Mouse (Mus musculus): ENCODE data around the gene Uqcc2. TPM values are rescaled to one million over a fixed set of nuclear protein-coding genes. Genes with fewer than 3 reads are reported as not detected.

Uqcc2 gene
- polyA plus RNA-seq, 1 experiment from 2014 or later: 372 TPM

DNA sequence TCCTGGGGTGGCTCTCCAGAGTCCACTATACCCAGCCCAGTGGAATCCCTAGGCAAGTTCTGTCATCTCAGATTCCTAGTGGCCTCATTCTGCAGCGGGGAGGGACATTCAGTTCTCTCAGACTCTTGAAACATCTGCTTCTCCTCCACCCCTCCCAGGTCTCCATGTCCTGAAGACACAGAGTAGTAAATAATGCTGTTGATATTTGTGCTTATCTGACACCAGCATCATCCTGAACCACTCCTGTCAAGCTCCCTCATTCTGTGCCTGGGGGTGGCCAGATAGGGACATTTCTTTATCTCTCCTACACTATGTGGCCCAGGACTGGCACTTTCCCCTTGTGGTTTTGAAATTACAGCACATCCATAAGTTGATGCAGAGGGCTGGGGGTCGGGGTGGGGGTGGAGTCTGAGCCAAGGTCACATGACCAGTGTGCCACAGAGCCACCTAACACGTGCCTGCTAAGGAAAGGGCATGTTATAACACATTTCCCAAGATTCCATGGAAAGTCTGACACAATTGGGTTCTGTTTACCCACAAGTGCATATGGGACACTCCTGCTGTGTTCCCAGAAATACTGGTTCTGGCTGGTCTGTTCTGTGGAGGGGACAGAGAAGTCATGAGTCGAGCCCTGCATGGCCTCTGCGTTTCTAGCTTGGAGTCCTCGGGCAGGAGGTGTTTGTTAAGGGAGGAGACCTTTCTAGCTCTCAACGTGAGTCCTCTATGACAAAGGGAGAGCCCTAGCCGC, 19.4 kb upstream of the Uqcc2 start:
- Histone ChIP-seq H3K4me3 (no peak overlapping the region), H3K9me3 (no peaks in the 10 kb centered on the region), H3K4me1 (peaks cover 19% of the 10 kb centered on the region), H3K27ac (no peak overlapping the region), H3K27me3 (replicated peaks) (no peaks in the 10 kb centered on the region), H3K9ac (no peak overlapping the region), H3K36me3 (replicated peaks) (no peaks in the 10 kb centered on the region), H3K4me2 (no peak overlapping the region)
- no peak for ATAC-seq (replicated peaks)
- WGBS: 62% methylated on average over 8 of the region's 8 CpGs

DNA sequence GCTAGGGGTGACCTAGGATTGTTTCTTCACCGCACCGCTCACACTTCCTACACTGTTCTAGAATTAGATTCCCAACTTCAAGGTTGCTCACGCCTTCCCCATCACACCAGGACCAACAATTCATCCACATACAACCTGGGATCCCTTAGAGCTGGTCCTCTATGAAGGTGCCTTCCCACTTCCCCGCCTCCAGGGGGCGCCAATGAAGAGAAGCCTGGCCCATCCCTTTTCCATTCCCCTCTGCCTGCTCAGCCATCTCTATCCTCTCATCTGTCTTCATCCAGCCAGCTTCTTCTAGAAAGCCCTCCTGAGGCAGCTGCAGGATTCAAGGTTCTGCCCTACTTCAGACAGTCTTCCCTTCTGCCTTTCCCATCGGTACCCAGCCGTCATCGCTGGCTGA, 17.7 kb upstream of the Uqcc2 start:
- H3K27ac ChIP-seq: no peak overlapping the region
- no peak overlapping the region for H3K9ac ChIP-seq
- H3K36me3 ChIP-seq (replicated peaks): no peaks in the 10 kb centered on the region
- no peak for ATAC-seq (replicated peaks)
- WGBS: 68% methylated on average over 8 of the region's 8 CpGs
- no peaks in the 10 kb centered on the region for H3K27me3 ChIP-seq (replicated peaks)
- H3K4me1 ChIP-seq: peaks cover 19% of the 10 kb centered on the region
- no peaks in the 10 kb centered on the region for H3K9me3 ChIP-seq
- no peak overlapping the region for H3K4me3 ChIP-seq
- no peak overlapping the region for H3K4me2 ChIP-seq

- Histone ChIP-seq H3K9ac (no peak overlapping the region), H3K4me1 (peaks cover 22% of the 10 kb centered on the region), H3K4me3 (no peak overlapping the region), H3K36me3 (replicated peaks) (no peaks in the 10 kb centered on the region), H3K27me3 (replicated peaks) (no peaks in the 10 kb centered on the region), H3K4me2 (no peak overlapping the region), H3K27ac (no peak overlapping the region), H3K9me3 (no peaks in the 10 kb centered on the region)
- WGBS: 66% methylated on average over 7 of the region's 7 CpGs
- ATAC-seq (replicated peaks): no peak
These were observed 17.2 kb upstream of the Uqcc2 start for GRCm38 (mm10) chr17:27150871-27151270.

DNA sequence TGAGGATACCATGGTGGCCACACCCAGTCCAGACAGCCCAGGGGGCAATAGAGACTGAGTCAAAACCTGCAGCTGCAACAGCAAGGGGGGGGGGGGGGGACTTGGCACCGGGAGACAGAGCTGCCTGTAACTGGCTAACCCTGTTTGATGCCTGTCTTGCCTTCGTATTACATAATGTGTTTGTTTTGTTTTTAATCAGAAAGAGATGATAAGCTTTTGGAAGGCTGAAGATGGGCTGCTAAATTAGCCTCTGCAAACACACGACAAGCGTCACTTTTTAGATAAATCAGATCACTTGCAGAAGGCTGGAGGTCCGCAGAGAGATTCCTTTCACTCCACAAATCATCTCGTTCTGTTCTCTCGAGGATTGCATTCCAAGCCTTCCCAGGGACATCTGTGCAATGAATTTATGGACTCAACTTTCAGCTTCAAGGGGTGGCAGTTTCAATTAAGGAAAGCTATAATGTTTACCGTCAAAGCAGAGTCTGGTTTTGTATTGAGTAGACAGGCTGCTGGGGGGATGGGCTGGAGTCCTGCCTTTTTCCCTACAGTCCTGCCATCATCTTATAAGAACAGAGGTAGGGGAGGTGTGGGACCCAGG, 12.7 kb upstream of the Uqcc2 start:
- H3K36me3 ChIP-seq (replicated peaks): no peaks in the 10 kb centered on the region
- no peak for ATAC-seq (replicated peaks)
- H3K4me3 ChIP-seq: no peak overlapping the region
- no peak overlapping the region for H3K27ac ChIP-seq
- peaks cover 22% of the 10 kb centered on the region for H3K4me1 ChIP-seq
- no peak overlapping the region for H3K9ac ChIP-seq
- H3K9me3 ChIP-seq: no peaks in the 10 kb centered on the region
- no peak overlapping the region for H3K4me2 ChIP-seq
- no peaks in the 10 kb centered on the region for H3K27me3 ChIP-seq (replicated peaks)
- 25% methylated on average over 8 of the region's 8 CpGs for WGBS

DNA sequence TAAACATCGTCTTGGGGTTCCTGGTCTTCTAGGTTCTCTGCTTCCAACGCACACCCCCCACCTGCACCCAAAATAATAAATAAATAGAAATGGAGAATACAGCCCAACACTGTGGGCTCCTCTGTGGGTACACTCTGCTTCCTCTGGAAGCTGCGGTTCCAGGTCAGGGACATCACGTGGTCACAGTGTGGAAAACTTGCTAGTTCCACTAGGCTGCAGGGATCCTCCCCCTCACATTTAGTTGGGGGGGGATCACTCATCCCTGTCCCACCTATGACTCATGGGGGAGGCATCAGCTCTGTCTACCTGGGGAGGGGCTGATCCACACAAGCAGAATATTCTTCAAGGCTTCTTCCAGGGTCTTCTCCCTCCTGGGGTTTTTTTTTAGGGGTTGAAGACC, 10.4 kb upstream of the Uqcc2 start:
- Histone ChIP-seq H3K4me3 (no peak overlapping the region), H3K4me2 (no peak overlapping the region), H3K36me3 (replicated peaks) (no peaks in the 10 kb centered on the region), H3K9me3 (no peaks in the 10 kb centered on the region), H3K9ac (no peak overlapping the region), H3K27ac (no peak overlapping the region), H3K4me1 (peaks cover 32% of the 10 kb centered on the region), H3K27me3 (replicated peaks) (no peaks in the 10 kb centered on the region)
- WGBS: 78% methylated on average over 4 of the region's 4 CpGs
- no peak for ATAC-seq (replicated peaks)

DNA sequence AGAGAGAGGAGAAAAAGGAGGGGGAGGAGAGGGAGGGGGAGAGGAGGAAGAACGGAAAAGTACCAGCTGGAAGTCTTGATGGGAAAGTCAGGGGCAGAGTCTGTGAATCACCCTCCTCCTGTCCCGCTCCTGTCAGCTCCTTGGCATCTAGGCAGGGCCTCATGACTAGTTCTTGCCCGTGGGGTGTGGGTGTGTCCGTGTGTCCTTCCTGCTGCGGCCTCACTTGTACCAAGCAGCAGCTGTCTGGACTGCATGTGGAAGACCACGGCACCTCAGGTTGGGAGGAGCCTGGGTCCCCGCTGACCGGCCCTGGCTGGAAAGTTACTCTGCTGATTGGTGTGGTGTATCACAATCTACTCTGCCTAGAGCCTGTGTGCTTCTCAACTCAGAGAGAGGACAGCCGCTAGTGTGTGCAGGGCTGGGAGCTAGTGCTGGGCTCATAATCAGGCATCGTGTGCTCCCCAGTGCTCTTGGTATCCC, 8.3 kb upstream of the Uqcc2 start:
- H3K27ac ChIP-seq: no peak overlapping the region
- no peak overlapping the region for H3K4me3 ChIP-seq
- no peak overlapping the region for H3K9ac ChIP-seq
- H3K4me2 ChIP-seq: no peak overlapping the region
- H3K4me1 ChIP-seq: peaks cover 33% of the 10 kb centered on the region
- no peaks in the 10 kb centered on the region for H3K27me3 ChIP-seq (replicated peaks)
- no peaks in the 10 kb centered on the region for H3K36me3 ChIP-seq (replicated peaks)
- H3K9me3 ChIP-seq: no peaks in the 10 kb centered on the region
- ATAC-seq (replicated peaks): no peak
- 59% methylated on average over 10 of the region's 10 CpGs for WGBS

GRCm38 (mm10) chr17:27140262-27140661, 6.5 kb upstream of the Uqcc2 start:
- Histone ChIP-seq H3K4me2 (no peak overlapping the region), H3K4me1 (peaks cover 27% of the 10 kb centered on the region), H3K9me3 (no peaks in the 10 kb centered on the region), H3K4me3 (no peak overlapping the region), H3K27me3 (replicated peaks) (no peaks in the 10 kb centered on the region), H3K27ac (peak overlapping the region; percentile 24; the same call in 1 of the 2 replicates), H3K36me3 (replicated peaks) (no peaks in the 10 kb centered on the region), H3K9ac (no peak overlapping the region)
- 46% methylated on average over 9 of the region's 9 CpGs for WGBS
- ATAC-seq (replicated peaks): no peak

GRCm38 (mm10) chr17:27139304-27139703, 5.6 kb upstream of the Uqcc2 start:
- H3K4me1 ChIP-seq: peaks cover 30% of the 10 kb centered on the region
- H3K9ac ChIP-seq: no peak overlapping the region
- no peak for ATAC-seq (replicated peaks)
- WGBS: 28% methylated on average over 7 of the region's 7 CpGs
- no peak overlapping the region for H3K4me3 ChIP-seq
- H3K9me3 ChIP-seq: no peaks in the 10 kb centered on the region
- H3K4me2 ChIP-seq: no peak overlapping the region
- 0 out of 2 replicates have a peak, but pooled peaks cover 3% of the 10 kb centered on the region for H3K27me3 ChIP-seq (replicated peaks)
- H3K27ac ChIP-seq: peak overlapping the region; percentile 40
- no peaks in the 10 kb centered on the region for H3K36me3 ChIP-seq (replicated peaks)

- no peaks in the 10 kb centered on the region for H3K36me3 ChIP-seq (replicated peaks)
- no peak overlapping the region for H3K27ac ChIP-seq
- 58% methylated on average over 9 of the region's 9 CpGs for WGBS
These were observed 4.7 kb upstream of the Uqcc2 start for GRCm38 (mm10) chr17:27138396-27138795.

DNA sequence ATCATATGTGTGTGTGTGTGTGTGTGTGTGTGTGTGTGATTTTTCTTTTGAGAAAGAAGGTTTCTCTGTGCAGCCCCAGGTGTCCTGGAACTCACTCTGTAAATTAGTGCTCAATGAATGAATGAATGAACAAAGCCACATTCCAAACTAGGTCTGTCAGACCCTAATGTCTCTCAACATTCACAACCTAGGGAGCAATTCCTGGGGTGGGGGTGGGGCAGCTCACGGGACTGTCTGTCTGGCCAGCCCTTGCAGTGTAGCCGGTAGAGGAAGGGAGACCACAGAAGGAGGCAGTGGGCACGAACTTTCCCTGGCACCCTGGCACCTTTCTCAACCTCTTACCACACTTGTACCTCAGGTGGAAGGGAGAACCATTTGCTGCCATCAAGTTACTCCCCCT, 999 bp upstream of the Uqcc2 start:
- Histone ChIP-seq H3K4me1 (peaks cover 56% of the 10 kb centered on the region), H3K4me2 (no peak overlapping the region), H3K4me3 (no peak overlapping the region), H3K9ac (no peak overlapping the region), H3K27ac (no peak overlapping the region), H3K9me3 (no peaks in the 10 kb centered on the region), H3K36me3 (replicated peaks) (no peaks in the 10 kb centered on the region), H3K27me3 (replicated peaks) (0 out of 2 replicates have a peak, but pooled peaks cover 3% of the 10 kb centered on the region)
- ATAC-seq (replicated peaks): no peak
- WGBS: 30% methylated on average over 3 of the region's 3 CpGs

More at GRCm38 (mm10) chr17:27138396-27138795, 4.7 kb upstream of the Uqcc2 start:
- H3K4me3 ChIP-seq: no peak overlapping the region
- no peaks in the 10 kb centered on the region for H3K9me3 ChIP-seq
- H3K9ac ChIP-seq: no peak overlapping the region
- 0 out of 2 replicates have a peak, but pooled peaks cover 3% of the 10 kb centered on the region for H3K27me3 ChIP-seq (replicated peaks)
- H3K4me2 ChIP-seq: no peak overlapping the region
- peaks cover 32% of the 10 kb centered on the region for H3K4me1 ChIP-seq
- no peak for ATAC-seq (replicated peaks)

DNA sequence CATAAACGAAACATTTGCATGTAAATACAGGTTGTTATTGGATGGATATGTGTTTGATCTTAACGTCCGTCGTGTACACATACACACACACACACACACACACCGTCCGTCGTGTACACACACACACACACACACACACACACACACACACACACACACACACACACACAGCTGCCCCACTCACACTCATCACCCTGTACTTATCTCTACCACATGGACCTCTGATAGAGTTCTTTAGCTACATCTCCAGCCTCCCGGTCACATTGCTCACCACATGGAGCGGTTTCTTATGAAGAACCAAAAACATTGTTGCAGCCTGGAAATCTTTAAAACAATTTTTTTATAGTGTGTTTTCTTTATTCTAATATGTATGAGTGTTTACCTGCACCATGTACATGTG, 471 bp upstream of the Uqcc2 start:
- Histone ChIP-seq H3K27ac (peak overlapping the region; percentile 90), H3K9ac (peak overlapping the region; percentile 89), H3K36me3 (replicated peaks) (no peaks in the 10 kb centered on the region), H3K4me3 (peak overlapping the region; percentile 82), H3K4me1 (peaks cover 56% of the 10 kb centered on the region), H3K4me2 (peak overlapping the region; percentile 48), H3K9me3 (no peaks in the 10 kb centered on the region), H3K27me3 (replicated peaks) (0 out of 2 replicates have a peak, but pooled peaks cover 3% of the 10 kb centered on the region)
- 33% methylated on average over 6 of the region's 9 CpGs for WGBS
- ATAC-seq (replicated peaks): peak; percentile 35

GRCm38 (mm10) chr17:27132238-27132637, 1.5 kb downstream of the Uqcc2 start:
- 0 out of 2 replicates have a peak, but pooled peaks cover 3% of the 10 kb centered on the region for H3K27me3 ChIP-seq (replicated peaks)
- no peak for ATAC-seq (replicated peaks)
- H3K4me3 ChIP-seq: no peak overlapping the region
- peaks cover 64% of the 10 kb centered on the region for H3K4me1 ChIP-seq
- no peak overlapping the region for H3K9ac ChIP-seq
- no peaks in the 10 kb centered on the region for H3K9me3 ChIP-seq
- H3K27ac ChIP-seq: no peak overlapping the region
- H3K36me3 ChIP-seq (replicated peaks): no peaks in the 10 kb centered on the region
- H3K4me2 ChIP-seq: no peak overlapping the region
- 91% methylated on average over 10 of the region's 10 CpGs for WGBS
